Comparison of ENCODE assay signal across 13 mouse cellular contexts in genomic region chr13:9061394-9061793, GRCm38 (mm10). TPM values are rescaled to one million over a fixed set of nuclear protein-coding genes. Genes with fewer than 3 reads are reported as not detected.
DNase-seq lines count a peak whose midpoint lies in the region; ATAC-seq and TF ChIP-seq lines count a peak whose summit lies in the region.
"Had no signal": no experiment of that assay in that cellular context is flagged by ENCODE, and none has a peak within 500 bp of the region (broad histone marks: within the 10 kb centered on the region; RNA-seq: fewer than 3 reads in every experiment).

No protein-coding gene starts in this region.

- peak; percentile 86 for ATAC-seq in heart, postnatal 0 days (ENCODE audit: insufficient read depth, low read depth)

- TF ChIP-seq POLR2A in CH12.LX (IDR thresholded peaks at IDR 0.05; ENCODE audit: low read depth, low read length) = no peak

- dilution Hi-C loops in CH12.LX (cut with MboI; ENCODE audit: extremely low pct_ligation_motif_present, extremely low pct_unique_long_range_greater_than_20kb, low sequenced_read_pairs) = no loop called here

- no peaks in the 10 kb centered on the region for H3K27me3 ChIP-seq in heart, postnatal 0 days (ENCODE audit: control insufficient read depth, insufficient read depth, low read length)
- no peaks in the 10 kb centered on the region for H3K27me3 ChIP-seq in CH12.LX (replicated peaks)
- H3K27me3 ChIP-seq: forebrain, embryonic 12.5 days had no signal

- in situ Hi-C loops in CH12.LX (cut with MboI; ENCODE audit: low pct_ligation_motif_present, low pct_unique_long_range_greater_than_20kb, low sequenced_read_pairs) = no loop called here

- no peak overlapping the region for H3K9ac ChIP-seq in heart, postnatal 0 days (replicated peaks; ENCODE audit: low read depth, low read length)
- no peak overlapping the region for H3K9ac ChIP-seq in CH12.LX (ENCODE audit: insufficient read depth, low read depth)
- H3K9ac ChIP-seq: forebrain, embryonic 12.5 days; liver, embryonic 15.5 days had no signal

- H3K27ac ChIP-seq in heart, postnatal 0 days (ENCODE audit: low read depth) = peak overlapping the region; percentile 25; the same call in 1 of the 2 replicates
- no peak overlapping the region for H3K27ac ChIP-seq in CH12.LX (ENCODE audit: insufficient read depth, low read depth)
- H3K27ac ChIP-seq: forebrain, embryonic 12.5 days; liver, embryonic 15.5 days had no signal

- H3K4me3 ChIP-seq in heart, postnatal 0 days (ENCODE audit: low read depth, low read length) = no peak overlapping the region
- no peak overlapping the region for H3K4me3 ChIP-seq in CH12.LX (replicated peaks in 1 of 3; ENCODE audit: low read depth in 2 of 3, low read length in 2 of 3, poor library complexity in 1 of 3)
- H3K4me3 ChIP-seq: forebrain, embryonic 12.5 days; liver, embryonic 15.5 days had no signal

- H3K79me2 ChIP-seq in CH12.LX (replicated peaks; ENCODE audit: control insufficient read depth, extremely low read depth, insufficient read depth, poor library complexity, severe bottlenecking) = no peaks in the 10 kb centered on the region

- TF ChIP-seq CTCF in heart, postnatal 0 days (IDR thresholded peaks at IDR 0.05; ENCODE audit: low read depth) = no peak
- TF ChIP-seq CTCF in CH12.LX (conservative IDR thresholded peaks at IDR 0.05 in 1 of 2, IDR thresholded peaks at IDR 0.05 in 1 of 2; ENCODE audit: low read depth in 2 of 2, low read length in 2 of 2) = no peak

- H3K9me3 ChIP-seq in heart, postnatal 0 days (replicated peaks; ENCODE audit: control insufficient read depth, low read length) = no peaks in the 10 kb centered on the region
- no peaks in the 10 kb centered on the region for H3K9me3 ChIP-seq in CH12.LX (replicated peaks; ENCODE audit: low read length)
- H3K9me3 ChIP-seq: forebrain, embryonic 12.5 days; liver, embryonic 15.5 days had no signal

- peak overlapping the region; percentile 21; the same call in 1 of the 2 replicates for H3K4me2 ChIP-seq in heart, postnatal 0 days (ENCODE audit: low read depth, low read length)
- no peak overlapping the region for H3K4me2 ChIP-seq in CH12.LX (ENCODE audit: insufficient read depth, low read depth, poor library complexity, severe bottlenecking)
- H3K4me2 ChIP-seq: forebrain, embryonic 12.5 days; liver, embryonic 15.5 days had no signal

- intact Hi-C loops in heart, postnatal 10 days (cut with DNase I) = no loop called here

- DNase-seq in heart, postnatal 0 days (ENCODE audit: low spot score) = peak; percentile 48
- no peak for DNase-seq in heart, adult 9 months (ENCODE audit: low spot score in 2 of 2)
- no peak for DNase-seq in CH12.LX (ENCODE audit: extremely low read depth)
- peak; percentile 10 for DNase-seq in adipocyte (ENCODE audit: low spot score)
- peak; percentile 5 for DNase-seq in heart, postnatal 10 days
- DNase-seq in right cerebral cortex, postnatal 4 days = no peak
- no peak for DNase-seq in cerebellum, adult 18-20 months
- DNase-seq: cerebellum, adult 11-12 months; kidney, postnatal 10 days; layer of hippocampus, adult 9-11 months; right cerebral cortex, adult 18-20 months had no signal

- H3K36me3 ChIP-seq in heart, postnatal 0 days (replicated peaks; ENCODE audit: control insufficient read depth, insufficient read depth, low read length) = no peaks in the 10 kb centered on the region
- H3K36me3 ChIP-seq in CH12.LX (replicated peaks in 1 of 2; ENCODE audit: control insufficient read depth in 1 of 2, insufficient read depth in 1 of 2, low read length in 1 of 2) = no peaks in the 10 kb centered on the region
- H3K36me3 ChIP-seq: forebrain, embryonic 12.5 days; liver, embryonic 15.5 days had no signal

- H3K4me1 ChIP-seq in heart, postnatal 0 days (ENCODE audit: control insufficient read depth, insufficient read depth) = no peaks in the 10 kb centered on the region
- peaks cover 0 to 6% of the 10 kb centered on the region in 2 experiments; a peak in 2 of 4 replicates for H3K4me1 ChIP-seq in CH12.LX (ENCODE audit: control insufficient read depth in 1 of 2, insufficient read depth in 2 of 2)
- H3K4me1 ChIP-seq: forebrain, embryonic 12.5 days; liver, embryonic 15.5 days had no signal

- 11% methylated on average over 4 of the region's 4 CpGs for WGBS in heart, postnatal 0 days

- TF ChIP-seq EP300 in heart, postnatal 0 days (IDR thresholded peaks at IDR 0.05; ENCODE audit: low read depth) = no peak
- TF ChIP-seq EP300 in CH12.LX (IDR thresholded peaks at IDR 0.05; ENCODE audit: low read length) = no peak

- TF ChIP-seq RAD21 in CH12.LX (IDR thresholded peaks at IDR 0.05; ENCODE audit: low read depth, low read length) = no peak

TF ChIP-seq in CH12.LX, 34 proteins besides CTCF, POLR2A, EP300 and RAD21:
- no peak for TF ChIP-seq MEF2A (IDR thresholded peaks at IDR 0.05; ENCODE audit: borderline replicate concordance, low read depth, low read length)
- peak; percentile 39; the same call in 1 of the 2 replicates for TF ChIP-seq USF1 (IDR thresholded peaks at IDR 0.05; ENCODE audit: low read depth, low read length)

RNA-seq across cellular contexts. Expression of gene Larp4b, which starts 32.3 kb away (rescaled TPM):
- 37.1 and 95.2 TPM in 2 replicates for total RNA-seq in heart, postnatal 0 days (2014; rRNA removed; ENCODE audit: low replicate concordance)
- 17.2 and 19.1 TPM in 2 replicates for polyA plus RNA-seq in heart, postnatal 0 days (2015; fragmentation: Nextera tagmentation; extraction: Ambion mirVana)
- 52.5 and 57.9 TPM in 2 replicates for total RNA-seq in CH12.LX (2012; rRNA removed)
- total RNA-seq in CH12.LX (2014; rRNA removed) = 58.3 and 65.4 TPM in 2 replicates
- polyA plus RNA-seq in CH12.LX (2012; ENCODE audit: insufficient read length, low read depth) = 52.3 and 63.3 TPM in 2 replicates
- total RNA-seq in heart, postnatal 10 days (2021) = 10 to 100 TPM; 78.4 to 81.5 TPM

Comparison
In these comparisons a context has a peak if more than half of its experiments do, and no peak if none do; other contexts are left out.
1. DNase-seq: peak in heart, postnatal 0 days (single experiment), adipocyte (single experiment) and heart, postnatal 10 days (2 of 2); none in heart, adult 9 months (0 of 2), CH12.LX (single experiment), right cerebral cortex, postnatal 4 days (single experiment) and cerebellum, adult 18-20 months (0 of 2).